Mouse (Mus musculus) hindbrain, embryonic 11.5 days (tissue): ENCODE results near the gene Tlcd2. TPM values are rescaled to one million over a fixed set of nuclear protein-coding genes. Genes with fewer than 3 reads are reported as not detected.

Experiments
- ATAC-seq: fragments of 200-750 bp; cut with Nextera tagmentation; 2 replicates; pipeline ENCODE4 v1.8.0; 2017; ENCODE audit warnings: mild to moderate bottlenecking, moderate TSS enrichment, moderate library complexity; ENCODE audit not compliant: low FRiP score
- DNase-seq: peaks from one replicate; pipeline ENCODE4 v3.0.0-alpha.2; 2015; ENCODE audit warnings: low spot score
- H3K27ac ChIP-seq: fragments of 300-500 bp; sonication (generic); 2 replicates; pipeline ENCODE4 v1.5.1; 2014; ENCODE audit warnings: mild to moderate bottlenecking, low read depth, low read length
- H3K27me3 ChIP-seq: fragments of 300-500 bp; sonication (generic); 2 replicates; pipeline ENCODE4 v1.6.1; 2014; ENCODE audit warnings: mild to moderate bottlenecking, low read length, moderate library complexity, mixed read lengths; ENCODE audit not compliant: control insufficient read depth, insufficient read depth
- H3K36me3 ChIP-seq: fragments of 300-500 bp; sonication (generic); 2 replicates; pipeline ENCODE4 v1.6.1; 2014; ENCODE audit warnings: mild to moderate bottlenecking, low read length, moderate library complexity, mixed read lengths; ENCODE audit not compliant: control insufficient read depth, insufficient read depth
- H3K4me1 ChIP-seq: fragments of 300-500 bp; sonication (generic); replicated peaks from 2 replicates; pipeline ENCODE4 v1.6.1; 2014; ENCODE audit warnings: low read length, mixed read lengths; ENCODE audit not compliant: control insufficient read depth, insufficient read depth
- H3K4me2 ChIP-seq: fragments of 300-500 bp; sonication (generic); replicated peaks from 2 replicates; pipeline ENCODE4 v1.6.1; 2014; ENCODE audit warnings: mild to moderate bottlenecking, low read depth, low read length
- H3K4me3 ChIP-seq: fragments of 300-500 bp; sonication (generic); 2 replicates; pipeline ENCODE4 v1.5.1; 2014; ENCODE audit warnings: low read depth, low read length
- H3K9ac ChIP-seq: fragments of 300-500 bp; sonication (generic); 2 replicates; pipeline ENCODE4 v1.6.1; 2014; ENCODE audit warnings: low read depth, low read length
- H3K9me3 ChIP-seq: fragments of 300-500 bp; sonication (generic); 2 replicates; pipeline ENCODE4 v1.6.1; 2016; ENCODE audit warnings: low read length; ENCODE audit not compliant: control insufficient read depth
- WGBS: fragments of 180-500 bp; shearing (Covaris S2); extraction: QIAGEN DNeasy Blood & Tissue Kit; methylation state at CpG from one replicate; pipeline ENCODE4 v1.1.7; 2014; 5-methylcytosine and 5-hydroxymethylcytosine counted together
- microRNA counts: library from miRNA; unstranded; fragments of <30 nt; microRNA quantifications from one replicate; lab custom pipeline; 2015
- polyA plus RNA-seq: library from polyadenylated mRNA; unstranded; fragments of >200 nt; fragmentation: Nextera tagmentation; extraction: Ambion mirVana; gene quantifications from 2 replicates; pipeline ENCODE4 v1.2.1, GENCODE M21; 2014

Gene Tlcd2
- polyA plus RNA-seq, 1 experiment from 2014 or later: 9.9 TPM

DNA sequence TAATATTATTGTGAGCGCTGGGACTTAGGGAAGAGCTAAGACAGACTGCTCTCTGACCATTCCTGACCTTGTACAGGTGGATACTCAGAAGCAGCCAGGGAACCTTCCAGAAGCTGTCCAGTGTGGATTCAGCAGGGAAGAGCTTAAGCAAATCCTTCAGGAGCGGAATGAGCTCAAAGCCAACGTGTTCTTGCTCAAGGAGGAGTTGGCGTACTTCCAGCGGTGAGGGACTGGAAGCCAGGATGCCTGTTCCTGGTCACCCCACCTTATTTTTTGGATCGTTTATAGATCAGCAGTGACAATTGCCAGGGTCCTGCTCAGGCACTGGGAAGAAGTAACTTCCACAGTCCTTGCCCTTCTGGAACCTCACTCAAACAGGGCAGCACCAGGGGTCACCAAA, 49.7 kb downstream of the Tlcd2 start:
- H3K4me2 ChIP-seq: no peak overlapping the region
- H3K9ac ChIP-seq: no peak overlapping the region
- no peak overlapping the region for H3K27ac ChIP-seq
- no peaks in the 10 kb centered on the region for H3K9me3 ChIP-seq
- no peak overlapping the region for H3K4me3 ChIP-seq
- ATAC-seq: no peak
- peaks cover 4% of the 10 kb centered on the region; the same call in 1 of the 2 replicates for H3K4me1 ChIP-seq
- no peaks in the 10 kb centered on the region for H3K27me3 ChIP-seq
- DNase-seq: no peak
- H3K36me3 ChIP-seq: peaks cover 11% of the 10 kb centered on the region
- 88% methylated on average over 6 of the region's 6 CpGs for WGBS

DNA sequence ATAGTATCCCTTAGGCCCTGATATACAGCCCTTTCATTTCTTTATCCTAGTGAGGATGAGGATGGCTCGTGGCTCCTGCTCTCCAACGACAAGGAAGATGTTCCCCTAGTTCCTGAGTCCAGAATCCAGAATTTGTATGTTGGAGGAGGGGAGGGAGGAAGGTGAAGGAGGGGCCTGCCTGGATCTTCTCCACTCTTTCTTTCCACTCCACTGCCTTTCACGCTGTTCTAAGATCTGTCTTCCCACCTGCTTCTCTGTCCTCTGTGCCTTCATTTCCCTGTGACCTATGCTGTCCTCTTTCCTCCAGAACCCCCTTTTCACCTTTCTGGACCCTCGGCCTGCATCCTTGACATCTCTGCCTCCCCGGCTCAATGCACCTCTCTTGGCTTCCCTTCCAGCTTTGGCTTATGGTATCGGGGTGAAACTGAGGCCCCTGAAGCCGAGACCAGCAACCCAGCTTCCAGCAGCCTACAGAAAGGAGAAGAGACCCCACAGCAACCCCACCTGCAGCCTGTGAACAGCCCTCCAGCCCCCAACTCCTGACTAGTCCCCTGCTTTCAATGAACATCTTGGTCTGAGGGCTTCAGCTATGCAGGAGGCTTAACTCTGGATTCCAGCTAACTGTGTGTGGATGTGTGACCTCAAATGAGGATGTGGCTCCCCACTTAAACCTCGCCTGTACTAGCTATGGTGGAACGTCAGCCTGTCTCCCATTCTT, 50.9 kb downstream of the Tlcd2 start:
- H3K27me3 ChIP-seq: no peaks in the 10 kb centered on the region
- H3K27ac ChIP-seq: no peak overlapping the region
- no peaks in the 10 kb centered on the region for H3K9me3 ChIP-seq
- peaks cover 4% of the 10 kb centered on the region; the same call in 1 of the 2 replicates for H3K4me1 ChIP-seq
- ATAC-seq: no peak
- DNase-seq: no peak
- no peak overlapping the region for H3K9ac ChIP-seq
- 79% methylated on average over 9 of the region's 9 CpGs for WGBS
- peaks cover 8% of the 10 kb centered on the region for H3K36me3 ChIP-seq
- no peak overlapping the region for H3K4me2 ChIP-seq
- no peak overlapping the region for H3K4me3 ChIP-seq

DNA sequence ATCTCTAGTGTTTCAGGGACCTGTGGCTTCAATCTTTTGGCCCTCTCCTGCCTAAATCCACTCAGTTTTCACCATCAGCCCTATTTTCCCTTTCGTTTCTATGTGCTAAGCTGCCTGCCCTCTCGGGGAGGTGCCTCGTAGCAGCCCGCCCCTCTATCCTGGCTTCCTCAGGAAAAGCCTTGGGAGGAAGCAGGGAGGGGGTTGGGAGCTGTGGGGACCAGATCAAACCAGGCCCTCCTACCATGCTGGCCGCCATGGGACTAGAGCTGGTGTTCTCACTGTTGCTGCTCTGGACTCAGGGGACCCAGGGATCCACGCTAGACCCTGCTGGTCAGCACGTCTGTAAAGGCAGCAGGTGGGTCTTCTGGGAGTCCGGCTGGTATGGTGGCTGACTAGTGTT, 51.8 kb downstream of the Tlcd2 start, which contains the start of gene Scarf1:
Gene Scarf1, plus strand, starts transcription at position 205 of the 400 bp plus-strand sequence.
- no peak within 1 kb of the TSS for H3K4me2 ChIP-seq
- DNase-seq: no peak
- no peak within 1 kb of the TSS for H3K4me3 ChIP-seq
- H3K4me1 ChIP-seq: peaks cover 4% of the 10 kb centered on the region; the same call in 1 of the 2 replicates
- no peak within 1 kb of the TSS for H3K27ac ChIP-seq
- no peaks in the 10 kb centered on the region for H3K9me3 ChIP-seq
- peaks cover 5% of the 10 kb centered on the region for H3K36me3 ChIP-seq
- H3K9ac ChIP-seq: 0 out of 2 replicates have a peak within 1 kb of the TSS, but pooled peaks have one; percentile 1
- no peaks in the 10 kb centered on the region for H3K27me3 ChIP-seq
- WGBS: 47% methylated on average over 8 of the region's 8 CpGs
- ATAC-seq: no peak

DNA sequence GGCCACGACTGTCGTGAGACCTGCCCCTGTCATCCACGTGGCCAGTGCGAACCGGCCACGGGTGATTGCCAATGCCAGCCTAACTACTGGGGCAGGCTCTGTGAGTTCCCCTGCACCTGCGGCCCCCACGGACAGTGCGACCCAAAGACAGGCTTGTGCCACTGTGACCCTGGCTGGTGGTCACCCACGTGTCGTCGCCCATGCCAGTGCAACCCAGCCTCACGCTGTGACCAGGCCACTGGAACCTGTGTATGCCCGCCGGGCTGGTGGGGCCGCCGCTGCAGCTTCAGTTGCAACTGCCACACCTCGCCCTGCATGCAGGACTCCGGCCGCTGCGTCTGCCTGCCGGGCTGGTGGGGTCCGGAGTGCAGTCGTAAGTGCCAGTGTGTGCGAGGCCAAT, 53.7 kb downstream of the Tlcd2 start:
- Histone ChIP-seq H3K4me1 (no peaks in the 10 kb centered on the region), H3K4me2 (no peak overlapping the region), H3K27ac (no peak overlapping the region), H3K9me3 (no peaks in the 10 kb centered on the region), H3K36me3 (no peaks in the 10 kb centered on the region), H3K9ac (no peak overlapping the region), H3K4me3 (no peak overlapping the region), H3K27me3 (no peaks in the 10 kb centered on the region)
- 92% methylated on average over 25 of the region's 25 CpGs for WGBS
- DNase-seq: no peak
- ATAC-seq: no peak

DNA sequence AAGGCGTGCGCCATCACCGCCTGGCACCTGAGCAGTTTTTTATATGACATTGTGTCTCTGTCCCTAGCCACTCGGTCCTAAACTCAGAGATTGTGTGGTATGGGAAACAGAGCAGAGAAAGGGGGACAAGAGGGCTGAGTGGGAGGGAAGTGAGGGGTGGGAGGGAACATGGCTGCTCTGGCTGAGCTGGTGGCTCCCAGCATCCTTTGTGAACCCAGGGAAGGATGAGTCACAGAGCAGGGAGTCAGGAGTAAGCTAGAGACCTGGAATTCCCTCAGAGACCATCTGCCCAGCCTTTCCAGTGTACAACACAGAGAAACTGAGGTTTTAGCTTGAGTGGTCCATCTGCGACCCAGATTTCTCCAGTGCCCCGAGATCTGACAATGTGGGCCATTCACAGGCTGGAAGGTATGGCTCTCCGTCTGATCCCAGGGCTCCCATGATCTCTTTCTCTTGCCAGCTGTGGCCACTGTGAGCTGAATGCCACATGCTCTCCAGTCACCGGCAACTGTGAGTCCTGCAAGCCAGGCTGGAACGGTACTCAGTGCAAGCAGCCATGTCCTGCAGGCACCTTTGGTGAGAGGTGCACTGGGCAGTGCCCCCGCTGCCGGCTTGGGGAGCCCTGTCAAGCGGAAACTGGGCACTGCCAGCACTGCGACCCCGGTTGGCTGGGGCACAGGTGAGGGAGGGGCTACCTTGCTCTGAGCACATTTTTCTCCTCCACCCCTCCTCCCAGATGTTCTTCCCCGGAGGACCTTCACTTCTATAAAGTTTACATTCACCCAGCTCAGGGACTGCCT, 58.5 kb downstream of the Tlcd2 start:
- Histone ChIP-seq H3K9ac (no peak overlapping the region), H3K27me3 (no peaks in the 10 kb centered on the region), H3K4me2 (no peak overlapping the region), H3K36me3 (no peaks in the 10 kb centered on the region), H3K4me3 (no peak overlapping the region), H3K9me3 (no peaks in the 10 kb centered on the region), H3K27ac (no peak overlapping the region), H3K4me1 (no peaks in the 10 kb centered on the region)
- whole genome bisulfite sequencing: 81% methylated on average over 15 of the region's 15 CpGs
- ATAC-seq: no peak
- DNase-seq: no peak

MicroRNAs within 50 kb of the gene (microRNA counts, 519-probe panel; counts per million panel counts)
- 5,389 counts per million, percentile 78 among the panel's probes with 10 or more counts for microRNA mmu-miR-22 (lab: Ali Mortazavi, UCI)

Other genes with a start within 250 kb of the Tlcd2 start
- 100 and 105 TPM in 2 replicates for gene Rpa1, start 113.4 kb upstream of the Tlcd2 start, polyA plus RNA-seq
- gene Smyd4, start 113.3 kb upstream of the Tlcd2 start, polyA plus RNA-seq: 11.7 and 13.9 TPM in 2 replicates
- gene Serpinf1, start 39.0 kb upstream of the Tlcd2 start, polyA plus RNA-seq: 90.5 and 91.3 TPM in 2 replicates
- gene Serpinf2, start 22.1 kb upstream of the Tlcd2 start, polyA plus RNA-seq: 0.36 TPM in 1 of 2 replicates, not detected in the other
- gene Wdr81, start 7.0 kb upstream of the Tlcd2 start, polyA plus RNA-seq: 3.1 and 4.1 TPM in 2 replicates
- 86.6 and 89.6 TPM in 2 replicates for gene Prpf8, start 25.1 kb downstream of the Tlcd2 start, polyA plus RNA-seq
- 0.63 and 0.66 TPM in 2 replicates for gene Rilp, start 48.4 kb downstream of the Tlcd2 start, polyA plus RNA-seq
- 3.4 and 4.0 TPM in 2 replicates for gene Scarf1, start 51.8 kb downstream of the Tlcd2 start, polyA plus RNA-seq
- 5.5 and 5.9 TPM in 2 replicates for gene Slc43a2, start 70.0 kb downstream of the Tlcd2 start, polyA plus RNA-seq
- gene Pitpna, start 126.4 kb downstream of the Tlcd2 start, polyA plus RNA-seq: 96.2 and 99.5 TPM in 2 replicates
- 26.5 and 28.8 TPM in 2 replicates for gene Inpp5k, start 169.3 kb downstream of the Tlcd2 start, polyA plus RNA-seq
- 9.9 and 10.4 TPM in 2 replicates for gene Myo1c, start 188.8 kb downstream of the Tlcd2 start, polyA plus RNA-seq
- gene Crk, start 217.5 kb downstream of the Tlcd2 start, polyA plus RNA-seq: 113 and 127 TPM in 2 replicates